Mouse (Mus musculus): ENCODE measurements around the gene Prkch. TPM values are rescaled to one million over a fixed set of nuclear protein-coding genes. Genes with fewer than 3 reads are reported as not detected.

Gene Prkch
- polyA plus RNA-seq, 1 experiment from 2014 or later = 9.2 TPM

DNA sequence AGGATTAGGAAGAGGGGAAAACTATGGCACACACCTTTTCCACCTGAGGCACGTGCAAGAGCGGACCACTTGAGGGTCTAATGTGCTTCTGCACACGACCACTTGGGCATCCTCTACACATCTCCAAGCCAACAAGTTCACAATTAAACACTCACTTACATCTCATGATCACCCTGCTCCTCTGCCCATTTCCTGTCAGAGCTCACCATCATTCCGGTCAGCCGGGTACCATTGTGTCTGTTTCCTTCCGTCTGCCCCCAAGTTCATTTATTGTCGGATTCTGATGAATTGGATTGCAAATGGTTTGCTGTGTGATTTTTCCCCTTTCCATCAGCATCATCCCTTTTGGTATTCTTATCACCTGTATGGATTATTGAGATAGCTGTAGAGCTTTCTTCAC, 18.4 kb downstream of the Prkch start:
- H3K4me3 ChIP-seq (replicated peaks) = no peak overlapping the region
- H3K27me3 ChIP-seq (replicated peaks) = no peaks in the 10 kb centered on the region
- no peaks in the 10 kb centered on the region for H3K36me3 ChIP-seq
- 88% methylated on average over 7 of the region's 7 CpGs for WGBS
- ATAC-seq (ENCODE audit: low FRiP score) = no peak
- H3K4me1 ChIP-seq = 0 out of 2 replicates have a peak, but pooled peaks cover 4% of the 10 kb centered on the region
- H3K4me2 ChIP-seq = no peak overlapping the region
- no peak overlapping the region for H3K9ac ChIP-seq (replicated peaks)
- no peak overlapping the region for H3K27ac ChIP-seq (replicated peaks)
- no peaks in the 10 kb centered on the region for H3K9me3 ChIP-seq (replicated peaks)

- no peaks in the 10 kb centered on the region for H3K9me3 ChIP-seq (replicated peaks)
- no peaks in the 10 kb centered on the region for H3K27me3 ChIP-seq (replicated peaks)
- no peak overlapping the region for H3K27ac ChIP-seq (replicated peaks)
- no peak overlapping the region for H3K4me3 ChIP-seq (replicated peaks)
- 94% methylated on average over 6 of the region's 6 CpGs for WGBS
- no peaks in the 10 kb centered on the region for H3K36me3 ChIP-seq
- peaks cover 10% of the 10 kb centered on the region; the same call in 1 of the 2 replicates for H3K4me1 ChIP-seq
- no peak overlapping the region for H3K9ac ChIP-seq (replicated peaks)
- ATAC-seq (ENCODE audit: low FRiP score) = no peak
- H3K4me2 ChIP-seq = no peak overlapping the region
Observed at GRCm38 (mm10) chr12:73603653-73604052, 19.1 kb downstream of the Prkch start.

GRCm38 (mm10) chr12:73604762-73605161, 20.2 kb downstream of the Prkch start:
- no peak overlapping the region for H3K27ac ChIP-seq (replicated peaks)
- H3K9ac ChIP-seq (replicated peaks) = no peak overlapping the region
- no peaks in the 10 kb centered on the region for H3K36me3 ChIP-seq
- 83% methylated on average over 12 of the region's 12 CpGs for WGBS
- H3K9me3 ChIP-seq (replicated peaks) = no peaks in the 10 kb centered on the region
- H3K4me3 ChIP-seq (replicated peaks) = no peak overlapping the region
- no peaks in the 10 kb centered on the region for H3K27me3 ChIP-seq (replicated peaks)
- H3K4me2 ChIP-seq = no peak overlapping the region
- no peak for ATAC-seq (ENCODE audit: low FRiP score)
- peaks cover 11% of the 10 kb centered on the region; the same call in 1 of the 2 replicates for H3K4me1 ChIP-seq

DNA sequence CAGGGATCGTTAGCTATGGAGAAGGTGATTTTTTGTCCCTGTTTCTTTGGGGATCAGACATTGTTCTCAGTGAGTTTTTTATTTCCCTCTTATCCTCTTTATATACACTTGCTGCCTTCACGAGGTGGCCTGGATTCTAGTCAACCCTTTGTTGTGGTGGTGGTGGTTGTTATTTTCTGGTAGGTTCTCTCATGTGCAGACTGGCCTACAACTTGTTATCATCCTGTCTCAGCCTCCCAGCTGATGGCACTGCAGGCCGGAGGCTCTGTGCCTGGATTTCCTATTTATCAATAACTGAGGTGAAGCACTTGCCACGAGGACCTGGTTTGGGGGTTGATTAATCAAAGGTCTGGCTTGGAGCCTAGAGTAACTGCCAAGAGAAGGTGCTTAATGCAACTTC, 20.6 kb downstream of the Prkch start:
- no peak for ATAC-seq (ENCODE audit: low FRiP score)
- H3K36me3 ChIP-seq = no peaks in the 10 kb centered on the region
- no peak overlapping the region for H3K9ac ChIP-seq (replicated peaks)
- H3K27me3 ChIP-seq (replicated peaks) = no peaks in the 10 kb centered on the region
- H3K4me3 ChIP-seq (replicated peaks) = no peak overlapping the region
- H3K4me1 ChIP-seq = peaks cover 15% of the 10 kb centered on the region; the same call in 1 of the 2 replicates
- H3K4me2 ChIP-seq = no peak overlapping the region
- 77% methylated on average over 4 of the region's 4 CpGs for WGBS
- no peaks in the 10 kb centered on the region for H3K9me3 ChIP-seq (replicated peaks)
- H3K27ac ChIP-seq (replicated peaks) = no peak overlapping the region

- no peak for ATAC-seq (ENCODE audit: low FRiP score)
- Histone ChIP-seq H3K4me3 (replicated peaks) (no peak overlapping the region), H3K4me1 (peaks cover 20% of the 10 kb centered on the region; the same call in 1 of the 2 replicates), H3K4me2 (no peak overlapping the region), H3K36me3 (no peaks in the 10 kb centered on the region), H3K27ac (replicated peaks) (no peak overlapping the region), H3K9ac (replicated peaks) (no peak overlapping the region), H3K9me3 (replicated peaks) (no peaks in the 10 kb centered on the region), H3K27me3 (replicated peaks) (no peaks in the 10 kb centered on the region)
- 55% methylated on average over 13 of the region's 13 CpGs for WGBS
Observed at GRCm38 (mm10) chr12:73607381-73608064, 22.9 kb downstream of the Prkch start.

- Histone ChIP-seq H3K27me3 (replicated peaks) (no peaks in the 10 kb centered on the region), H3K4me2 (no peak overlapping the region), H3K9me3 (replicated peaks) (no peaks in the 10 kb centered on the region), H3K9ac (replicated peaks) (no peak overlapping the region), H3K4me3 (replicated peaks) (no peak overlapping the region), H3K36me3 (no peaks in the 10 kb centered on the region), H3K27ac (replicated peaks) (no peak overlapping the region), H3K4me1 (peaks cover 20% of the 10 kb centered on the region; the same call in 1 of the 2 replicates)
- WGBS = 6% methylated on average over 4 of the region's 4 CpGs
- ATAC-seq (ENCODE audit: low FRiP score) = no peak
Observed at GRCm38 (mm10) chr12:73608065-73608397, 23.4 kb downstream of the Prkch start.

- ATAC-seq (ENCODE audit: low FRiP score) = no peak
- H3K4me2 ChIP-seq = no peak overlapping the region
- no peak overlapping the region for H3K27ac ChIP-seq (replicated peaks)
Observed at GRCm38 (mm10) chr12:73609262-73609661, 24.7 kb downstream of the Prkch start.

DNA sequence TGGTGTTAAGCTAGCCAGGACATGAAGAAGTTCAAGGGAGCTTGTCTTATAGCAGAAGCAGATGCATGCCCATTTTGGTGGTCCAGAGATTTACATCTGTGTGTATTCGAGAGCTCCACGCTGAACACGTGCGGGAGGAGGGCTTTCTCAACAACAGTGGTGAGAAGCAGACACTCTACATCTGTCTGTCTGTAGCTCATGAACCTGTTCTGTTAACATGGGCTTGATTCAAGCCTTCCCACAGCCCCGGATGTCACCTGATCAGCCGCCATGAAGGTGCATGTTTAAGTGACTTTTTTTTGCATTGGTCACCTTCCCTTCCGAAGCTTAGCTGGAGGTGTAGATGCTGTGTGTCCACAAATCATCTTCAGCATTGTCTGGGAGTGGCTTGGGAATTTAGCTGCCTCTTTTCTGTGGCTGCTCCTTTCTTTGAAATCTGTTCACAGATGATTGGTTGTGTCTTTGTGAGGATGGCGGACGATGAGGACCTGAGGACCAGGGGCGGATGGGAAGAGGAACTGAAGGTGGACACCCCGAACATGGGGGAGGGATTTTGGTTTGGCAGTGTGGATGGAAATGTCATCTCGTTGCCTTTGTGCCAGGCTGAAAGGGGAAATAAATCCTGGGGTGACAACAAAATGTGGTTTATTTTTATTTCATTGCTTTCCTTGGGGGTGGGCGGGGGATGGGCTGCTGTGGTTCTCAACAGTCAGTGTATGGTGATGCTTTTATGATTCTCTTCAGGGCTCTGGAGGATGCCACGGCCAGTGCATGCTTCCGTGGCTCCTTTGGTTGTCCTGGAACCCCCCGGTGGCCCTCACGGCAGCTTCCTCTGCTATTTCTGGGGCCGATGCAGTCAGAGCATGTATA, 25.3 kb downstream of the Prkch start:
- Histone ChIP-seq H3K9me3 (replicated peaks) (no peaks in the 10 kb centered on the region), H3K36me3 (no peaks in the 10 kb centered on the region), H3K27me3 (replicated peaks) (no peaks in the 10 kb centered on the region), H3K27ac (replicated peaks) (no peak overlapping the region), H3K4me1 (peaks cover 20% of the 10 kb centered on the region; the same call in 1 of the 2 replicates), H3K4me3 (replicated peaks) (no peak overlapping the region), H3K4me2 (no peak overlapping the region), H3K9ac (replicated peaks) (no peak overlapping the region)
- ATAC-seq (ENCODE audit: low FRiP score) = no peak; the same call in 1 of the 2 replicates
- WGBS = 47% methylated on average over 18 of the region's 18 CpGs

More at GRCm38 (mm10) chr12:73609262-73609661, 24.7 kb downstream of the Prkch start:
- 84% methylated on average over 3 of the region's 3 CpGs for WGBS
- Histone ChIP-seq H3K9ac (replicated peaks) (no peak overlapping the region), H3K9me3 (replicated peaks) (no peaks in the 10 kb centered on the region), H3K4me1 (peaks cover 20% of the 10 kb centered on the region; the same call in 1 of the 2 replicates), H3K27me3 (replicated peaks) (no peaks in the 10 kb centered on the region), H3K4me3 (replicated peaks) (no peak overlapping the region), H3K36me3 (no peaks in the 10 kb centered on the region)

- Histone ChIP-seq H3K4me3 (replicated peaks) (no peak overlapping the region), H3K9me3 (replicated peaks) (no peaks in the 10 kb centered on the region), H3K9ac (replicated peaks) (no peak overlapping the region), H3K36me3 (no peaks in the 10 kb centered on the region), H3K27ac (replicated peaks) (no peak overlapping the region), H3K4me2 (no peak overlapping the region), H3K4me1 (peaks cover 20% of the 10 kb centered on the region; the same call in 1 of the 2 replicates), H3K27me3 (replicated peaks) (0 out of 2 replicates have a peak, but pooled peaks cover 2% of the 10 kb centered on the region)
- no peak for ATAC-seq (ENCODE audit: low FRiP score)
- 79% methylated on average over 8 of the region's 8 CpGs for WGBS
Observed at GRCm38 (mm10) chr12:73610831-73611370, 26.3 kb downstream of the Prkch start.

- H3K27me3 ChIP-seq (replicated peaks) = 0 out of 2 replicates have a peak, but pooled peaks cover 2% of the 10 kb centered on the region
- no peak for ATAC-seq (ENCODE audit: low FRiP score)
- no peak overlapping the region for H3K9ac ChIP-seq (replicated peaks)
- 82% methylated on average over 3 of the region's 3 CpGs for WGBS
- H3K4me2 ChIP-seq = no peak overlapping the region
- H3K4me3 ChIP-seq (replicated peaks) = no peak overlapping the region
- H3K4me1 ChIP-seq = peaks cover 20% of the 10 kb centered on the region; the same call in 1 of the 2 replicates
- no peaks in the 10 kb centered on the region for H3K36me3 ChIP-seq
- no peak overlapping the region for H3K27ac ChIP-seq (replicated peaks)
- H3K9me3 ChIP-seq (replicated peaks) = no peaks in the 10 kb centered on the region
Observed at GRCm38 (mm10) chr12:73611741-73612140, 27.1 kb downstream of the Prkch start.

DNA sequence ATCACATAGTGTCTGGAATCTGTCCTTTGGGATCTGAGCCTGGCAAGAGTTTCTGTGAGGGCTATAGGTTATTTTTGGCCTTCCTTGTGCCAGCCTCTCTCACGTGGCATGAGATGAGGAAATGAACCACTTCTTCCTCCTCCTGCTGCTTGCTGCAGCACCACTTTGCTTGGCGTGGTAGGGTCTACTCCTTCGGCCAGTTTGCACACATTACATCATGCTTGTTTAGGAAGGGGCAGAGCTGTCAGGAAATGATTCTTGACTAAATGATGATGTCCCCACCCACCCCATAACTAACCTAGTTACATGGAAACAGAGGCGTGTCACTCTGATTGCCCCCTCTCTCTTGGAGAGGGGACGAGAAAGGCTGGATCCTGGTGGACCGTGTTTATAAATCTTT, 28.6 kb downstream of the Prkch start:
- Histone ChIP-seq H3K9ac (replicated peaks) (no peak overlapping the region), H3K4me1 (peaks cover 14% of the 10 kb centered on the region; the same call in 1 of the 2 replicates), H3K9me3 (replicated peaks) (no peaks in the 10 kb centered on the region), H3K4me2 (no peak overlapping the region), H3K4me3 (replicated peaks) (no peak overlapping the region), H3K27me3 (replicated peaks) (0 out of 2 replicates have a peak, but pooled peaks cover 2% of the 10 kb centered on the region), H3K36me3 (no peaks in the 10 kb centered on the region), H3K27ac (replicated peaks) (no peak overlapping the region)
- no peak for ATAC-seq (ENCODE audit: low FRiP score)
- 82% methylated on average over 6 of the region's 6 CpGs for WGBS
